Mouse (Mus musculus) small intestine, adult 2 months (tissue): ENCODE measurements around the gene Itih3.

Experiments used
- CTCF ChIP-seq: fragments of 200-500 bp; IDR thresholded peaks from 2 replicates; pipeline ENCODE4 v1.5.1; 2012; ENCODE audit warnings: low read depth, mild to moderate bottlenecking, control low read depth, inconsistent platforms, low read length, moderate library complexity, mixed read lengths; ENCODE audit not compliant: insufficient replicate concordance, insufficient read length; ENCODE audit errors: extremely low read depth
- POLR2A ChIP-seq: fragments of 200-500 bp; IDR thresholded peaks from 2 replicates; pipeline ENCODE4 v1.6.1; 2012; ENCODE audit warnings: low read depth, mild to moderate bottlenecking, control low read depth, inconsistent platforms, low read length, moderate library complexity

DNA sequence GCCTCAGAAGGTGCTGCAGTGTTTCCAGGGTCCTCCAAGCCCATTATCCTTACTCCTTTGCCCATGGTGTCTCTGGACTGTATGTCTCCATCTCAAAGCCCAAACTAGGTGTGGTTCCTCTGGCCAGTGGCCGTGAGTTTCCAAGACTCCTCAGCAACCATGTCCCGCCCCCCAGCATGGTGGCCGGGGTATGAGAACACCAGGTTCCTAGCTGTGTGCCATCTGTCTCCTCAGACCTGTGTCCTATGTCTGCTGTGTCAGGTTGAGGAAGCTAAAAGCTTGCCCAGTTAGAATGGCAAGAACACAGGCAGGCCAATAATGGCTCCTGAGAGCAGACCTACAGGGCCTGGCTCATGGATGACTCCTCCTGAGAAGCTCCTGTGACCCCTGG, 41.8 kb downstream of the Itih3 start:
- TF ChIP-seq CTCF: no peak
- no peak for TF ChIP-seq POLR2A
